Mouse (Mus musculus) gastrocnemius, postnatal 4 days (tissue): ENCODE data around the gene Ntn1. TPM values are rescaled to one million over a fixed set of nuclear protein-coding genes. Genes with fewer than 3 reads are reported as not detected.

Source experiments
- DNase-seq, 2 experiments: peaks; one replicate each; pipeline ENCODE4 v3.0.0; 2021 to 2022; ENCODE audit warnings: low spot score in 2 of 2, mixed read lengths in 2 of 2
- total RNA-seq, 2 experiments: library from RNA; stranded (reverse); gene quantifications; 2 replicates each; pipeline ENCODE4 v1.2.3; 2021

Gene Ntn1
- total RNA-seq, 2 experiments from 2014 or later: 28.6 to 29.0 TPM

- DNase-seq: no peak
Observed at GRCm38 (mm10) chr11:68215206-68215912, 185.3 kb downstream of the Ntn1 start.

GRCm38 (mm10) chr11:68214496-68215205 lies 186.0 kb downstream of the Ntn1 start:
- DNase-seq: no peak

- DNase-seq: no peak
Observed at GRCm38 (mm10) chr11:68213896-68214295, 186.7 kb downstream of the Ntn1 start.

GRCm38 (mm10) chr11:68211924-68212578 lies 188.6 kb downstream of the Ntn1 start:
- peak in 1 of 2 experiments; percentile 69 for DNase-seq

- DNase-seq: no peak
Observed at GRCm38 (mm10) chr11:68210714-68211113, 189.9 kb downstream of the Ntn1 start.

GRCm38 (mm10) chr11:68209506-68209905 lies 191.1 kb downstream of the Ntn1 start:
- DNase-seq: no peak

- DNase-seq: no peak
Observed at GRCm38 (mm10) chr11:68208582-68208981, 192.0 kb downstream of the Ntn1 start.

GRCm38 (mm10) chr11:68208023-68208422 lies 192.6 kb downstream of the Ntn1 start:
- DNase-seq: no peak

- DNase-seq: no peak
Observed at GRCm38 (mm10) chr11:68205572-68206229, 194.9 kb downstream of the Ntn1 start.

GRCm38 (mm10) chr11:68204407-68204806 lies 196.2 kb downstream of the Ntn1 start:
- DNase-seq: no peak

- DNase-seq: no peak
Observed at GRCm38 (mm10) chr11:68203658-68204315, 196.8 kb downstream of the Ntn1 start.

- no peak for DNase-seq
Observed at GRCm38 (mm10) chr11:68202561-68202960, 198.1 kb downstream of the Ntn1 start.

- no peak for DNase-seq
Observed at GRCm38 (mm10) chr11:68201811-68202459, 198.7 kb downstream of the Ntn1 start.

- no peak for DNase-seq
Observed at GRCm38 (mm10) chr11:68201063-68201462, 199.6 kb downstream of the Ntn1 start.

GRCm38 (mm10) chr11:68200500-68200899 lies 200.1 kb downstream of the Ntn1 start:
- no peak for DNase-seq

- DNase-seq: no peak
Observed at GRCm38 (mm10) chr11:68199801-68200423, 200.7 kb downstream of the Ntn1 start.

- DNase-seq: no peak
Observed at GRCm38 (mm10) chr11:68199103-68199502, 201.5 kb downstream of the Ntn1 start.

- DNase-seq: no peak
Observed at GRCm38 (mm10) chr11:68198696-68199095, 201.9 kb downstream of the Ntn1 start.

- no peak for DNase-seq
Observed at GRCm38 (mm10) chr11:68197471-68197870, 203.2 kb downstream of the Ntn1 start.

- no peak for DNase-seq
Observed at GRCm38 (mm10) chr11:68196566-68196965, 204.1 kb downstream of the Ntn1 start.
